In genomic region chr16:27389534-27390282, GRCm38 (mm10) we compare ENCODE assay signal across 7 mouse cellular contexts. TPM values are rescaled to one million over a fixed set of nuclear protein-coding genes. Genes with fewer than 3 reads are reported as not detected.
A peak's percentile ranks its signal among the peaks of the same experiment; 100 is the strongest.
DNase-seq lines count a peak whose midpoint lies in the region; ATAC-seq lines count a peak whose summit lies in the region.

No protein-coding gene starts in this region.

- peak overlapping the region; percentile 98 for H3K9ac ChIP-seq in midbrain, embryonic 11.5 days (ENCODE audit: low read length)

- H3K27ac ChIP-seq in midbrain, embryonic 11.5 days (ENCODE audit: low read depth, low read length) = peak overlapping the region; percentile 92

- peak; percentile 2 for DNase-seq in thymus, postnatal 25 days
- no peak for DNase-seq in thymus, postnatal 14 days
- peak; percentile 46 to 59 for DNase-seq in cerebellum, postnatal 10 days
- DNase-seq in heart, adult 18-20 months = peak; percentile 53 to 59
- DNase-seq in kidney, postnatal 10 days = peak; percentile 14
- peak; percentile 89 for DNase-seq in midbrain, embryonic 11.5 days (ENCODE audit: low spot score, missing footprints)

- no peaks in the 10 kb centered on the region for H3K9me3 ChIP-seq in midbrain, embryonic 11.5 days (ENCODE audit: control insufficient read depth, low read length)

- no peaks in the 10 kb centered on the region for H3K36me3 ChIP-seq in midbrain, embryonic 11.5 days (ENCODE audit: control insufficient read depth, insufficient read depth, low read length)

- peak overlapping the region; percentile 74 for H3K4me2 ChIP-seq in midbrain, embryonic 11.5 days

- ATAC-seq in midbrain, embryonic 11.5 days (ENCODE audit: low FRiP score) = peak; percentile 10; the same call in 1 of the 2 replicates
- no peak for ATAC-seq in megakaryocyte-erythroid progenitor cell, adult 5-6 weeks (replicated peaks; ENCODE audit: low FRiP score, low TSS enrichment, poor library complexity, severe bottlenecking)

- H3K4me3 ChIP-seq in midbrain, embryonic 11.5 days (ENCODE audit: low read depth, low read length) = peak overlapping the region; percentile 84

- peaks cover 13% of the 10 kb centered on the region for H3K4me1 ChIP-seq in midbrain, embryonic 11.5 days (ENCODE audit: control insufficient read depth, insufficient read depth, low read length)

- 34% methylated on average over 7 of the region's 7 CpGs for WGBS in midbrain, embryonic 11.5 days

- H3K27me3 ChIP-seq in midbrain, embryonic 11.5 days (ENCODE audit: control insufficient read depth, insufficient read depth, low read length) = no peaks in the 10 kb centered on the region

RNA-seq across cellular contexts. Expression of gene Ccdc50, which starts 1.0 kb away (rescaled TPM):
- total RNA-seq in heart, adult 18-20 months (2021) = 10 to 100 TPM; 36.9 to 47.4 TPM
- polyA plus RNA-seq in midbrain, embryonic 11.5 days (2014; fragmentation: Nextera tagmentation; extraction: Ambion mirVana) = 74.9 and 77.1 TPM in 2 replicates
- 26.9 and 32.3 TPM in 2 replicates for total RNA-seq in megakaryocyte-erythroid progenitor cell, adult 5-6 weeks (2014; fragmentation: Nextera tagmentation)
- total RNA-seq in megakaryocyte-erythroid progenitor cell, adult 5-6 weeks (2017) = 41.5 and 64.1 TPM in 2 replicates

RNA-seq across cellular contexts. Expression of gene Uts2b, which starts 19.7 kb away (rescaled TPM):
- under 1 TPM; 0.46 to 0.55 TPM for total RNA-seq in heart, adult 18-20 months (2021)
- polyA plus RNA-seq in midbrain, embryonic 11.5 days (2014; fragmentation: Nextera tagmentation; extraction: Ambion mirVana) = not detected in 2 replicates
- not detected in 2 replicates for total RNA-seq in megakaryocyte-erythroid progenitor cell, adult 5-6 weeks (2014; fragmentation: Nextera tagmentation)
- total RNA-seq in megakaryocyte-erythroid progenitor cell, adult 5-6 weeks (2017) = not detected in 2 replicates
